Mouse (Mus musculus) spleen, postnatal 4 days (tissue): ENCODE results near the gene Hspe1.

Experiments
- DNase-seq, 2 experiments: peaks; one replicate each; pipeline ENCODE4 v3.0.0; 2022; ENCODE audit warnings: low spot score in 2 of 2

Hspe1 gene

DNA sequence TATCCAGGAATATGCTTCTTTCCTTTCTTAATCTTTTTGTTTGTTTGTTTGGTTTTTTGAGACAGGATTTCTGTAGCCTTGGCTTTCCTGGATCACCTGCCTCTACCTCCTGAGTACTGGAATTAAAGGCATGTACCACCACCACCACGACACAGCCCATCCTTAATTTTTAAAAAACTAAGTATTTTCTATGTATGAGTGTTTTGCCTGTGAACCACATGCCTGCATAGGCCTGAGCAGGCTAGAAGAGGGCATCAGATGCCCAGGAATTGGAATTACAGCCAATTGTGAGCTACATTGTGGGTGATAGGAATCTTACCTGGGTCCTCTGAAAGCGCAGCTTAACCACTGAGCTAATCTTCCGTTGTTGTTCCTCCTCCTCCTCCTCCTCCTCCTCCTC, 46.4 kb downstream of the Hspe1 start:
- DNase-seq: no peak

DNA sequence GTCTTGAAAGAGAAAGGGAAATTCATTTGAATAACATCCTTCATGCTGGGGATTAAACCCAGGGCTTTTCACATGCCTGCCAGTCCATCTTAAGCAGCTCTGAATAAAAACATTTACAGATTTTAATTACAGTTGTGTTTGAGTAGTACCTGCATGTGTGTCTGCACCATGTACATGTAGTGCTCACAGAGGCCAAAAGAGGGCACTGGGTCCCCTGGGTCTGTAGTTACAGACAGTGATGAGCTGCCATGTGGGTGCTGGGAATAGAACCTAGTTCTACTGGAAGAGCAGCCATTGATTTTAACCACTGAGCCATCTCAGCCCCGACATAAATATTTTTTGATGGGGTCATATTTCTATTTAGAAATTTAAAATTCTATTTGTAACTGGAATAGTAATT, 47.9 kb downstream of the Hspe1 start:
- no peak for DNase-seq
